Comparison of ENCODE assay signal across 8 mouse cellular contexts in genomic region chr15:102245891-102246741, GRCm38 (mm10). TPM values are rescaled to one million over a fixed set of nuclear protein-coding genes. Genes with fewer than 3 reads are reported as not detected.
DNase-seq lines count a peak whose midpoint lies in the region; ATAC-seq and TF ChIP-seq lines count a peak whose summit lies in the region.

No protein-coding gene starts in this region.

- peak overlapping the region; percentile 84 for H3K27ac ChIP-seq in hindbrain, embryonic 14.5 days

- peak overlapping the region; percentile 67 for H3K9ac ChIP-seq in hindbrain, embryonic 14.5 days

- H3K4me1 ChIP-seq in hindbrain, embryonic 14.5 days (replicated peaks; ENCODE audit: control insufficient read depth, insufficient read depth, low read length) = peaks cover 38% of the 10 kb centered on the region; the same call in 1 of the 2 replicates

- ATAC-seq in Patski = peak; percentile 42
- ATAC-seq in hindbrain, embryonic 14.5 days (ENCODE audit: low FRiP score) = peak; percentile 81

- H3K4me2 ChIP-seq in hindbrain, embryonic 14.5 days (replicated peaks) = peak overlapping the region; percentile 98

- no peak for DNase-seq in Patski (ENCODE audit: low read depth, low spot score)
- DNase-seq in cerebellum, adult 9-10 months = peak; percentile 82
- DNase-seq in frontal cortex, postnatal 25 days (ENCODE audit: low spot score in 2 of 2) = peak; percentile 49 to 67
- peak; percentile 69 for DNase-seq in hindbrain, embryonic 14.5 days (ENCODE audit: low spot score)
- DNase-seq in left cerebral cortex, adult 18-20 months (ENCODE audit: low spot score in 2 of 2) = peak; percentile 55 to 73
- peak; percentile 90 for DNase-seq in lung, postnatal 36 days
- DNase-seq in retina, postnatal 1 day = peak; percentile 76
- DNase-seq in c-Kit-positive CD71-positive TER-119-positive erythroid progenitor cells, embryonic 14.5 days (ENCODE audit: low spot score) = no peak

- in situ Hi-C loops in Patski (cut with MboI; ENCODE audit: low pct_unique_long_range_greater_than_20kb) = no loop called here

- under 1% methylated on average over 37 of the region's 44 CpGs for WGBS in hindbrain, embryonic 14.5 days

- POLR2A ChIA-PET in Patski (lab: Charles Lee) = interaction anchor here (0.8 to 1.3 kb wide), 3 partner anchors 12 to 33 kb away, joined by 3 to 4 read pairs (median 4); partner anchors contain the start of gene Mfsd5

- TF ChIP-seq CTCF in Patski (IDR thresholded peaks at IDR 0.05) = no peak

- H3K36me3 ChIP-seq in hindbrain, embryonic 14.5 days (replicated peaks; ENCODE audit: control insufficient read depth, insufficient read depth) = no peaks in the 10 kb centered on the region

- H3K27me3 ChIP-seq in Patski = no peaks in the 10 kb centered on the region
- H3K27me3 ChIP-seq in hindbrain, embryonic 14.5 days (ENCODE audit: control insufficient read depth, insufficient read depth, low read length) = peaks cover 66% of the 10 kb centered on the region

- H3K4me3 ChIP-seq in hindbrain, embryonic 14.5 days (replicated peaks; ENCODE audit: low read length) = peak overlapping the region; percentile 48

- H3K9me3 ChIP-seq in hindbrain, embryonic 14.5 days (ENCODE audit: control insufficient read depth, low read length) = no peaks in the 10 kb centered on the region

- CTCF ChIA-PET in Patski (lab: Charles Lee) = interaction anchor here (0.7 to 1.7 kb wide), 2 partner anchors 22 to 42 kb away, joined by 3 to 9 read pairs; partner anchors contain the start of gene Csad

RNA-seq across cellular contexts. Expression of gene Rarg, which starts 11.2 kb away (rescaled TPM):
- polyA plus RNA-seq in Patski (2021) = 32.0 TPM
- 6.2 and 6.7 TPM in 2 replicates for polyA plus RNA-seq in hindbrain, embryonic 14.5 days (2014; fragmentation: Nextera tagmentation; extraction: Ambion mirVana)
- 10 to 100 TPM; 12.8 to 15.7 TPM for total RNA-seq in left cerebral cortex, adult 18-20 months (2021)

RNA-seq across cellular contexts. Expression of gene Itgb7, which starts 14.4 kb away (rescaled TPM):
- 0.35 TPM for polyA plus RNA-seq in Patski (2021)
- 0.22 and 1.1 TPM in 2 replicates for polyA plus RNA-seq in hindbrain, embryonic 14.5 days (2014; fragmentation: Nextera tagmentation; extraction: Ambion mirVana)
- total RNA-seq in left cerebral cortex, adult 18-20 months (2021) = 1 to 10 TPM in 1 of 2 experiments, under 1 TPM in 1; 0.91 to 1.1 TPM

RNA-seq across cellular contexts. Expression of gene Gm9918, which starts 24.2 kb away (rescaled TPM):
- polyA plus RNA-seq in Patski (2021) = 0.03 TPM
- polyA plus RNA-seq in hindbrain, embryonic 14.5 days (2014; fragmentation: Nextera tagmentation; extraction: Ambion mirVana) = not detected in 2 replicates
- not detected for total RNA-seq in left cerebral cortex, adult 18-20 months (2021)

RNA-seq across cellular contexts. Expression of gene Mfsd5, which starts 33.1 kb away (rescaled TPM):
- 47.4 TPM for polyA plus RNA-seq in Patski (2021)
- 60.6 and 61.8 TPM in 2 replicates for polyA plus RNA-seq in hindbrain, embryonic 14.5 days (2014; fragmentation: Nextera tagmentation; extraction: Ambion mirVana)
- 10 to 100 TPM; 42.8 to 44.5 TPM for total RNA-seq in left cerebral cortex, adult 18-20 months (2021)

RNA-seq across cellular contexts. Expression of gene Csad, which starts 41.6 kb away (rescaled TPM):
- polyA plus RNA-seq in Patski (2021) = 79.6 TPM
- 27.5 and 33.3 TPM in 2 replicates for polyA plus RNA-seq in hindbrain, embryonic 14.5 days (2014; fragmentation: Nextera tagmentation; extraction: Ambion mirVana)
- 10 to 100 TPM; 28.5 to 30.6 TPM for total RNA-seq in left cerebral cortex, adult 18-20 months (2021)

Comparison
In these comparisons a context has a peak if more than half of its experiments do, and no peak if none do; other contexts are left out.
1. DNase-seq: peak in cerebellum, adult 9-10 months (single experiment), frontal cortex, postnatal 25 days (2 of 2), hindbrain, embryonic 14.5 days (single experiment), left cerebral cortex, adult 18-20 months (2 of 2), lung, postnatal 36 days (single experiment) and retina, postnatal 1 day (single experiment); none in Patski (single experiment) and c-Kit-positive CD71-positive TER-119-positive erythroid progenitor cells, embryonic 14.5 days (single experiment).